Mouse (Mus musculus): ENCODE data around the gene Abcb9.
"Not testable (repeated sequence)": the region's sequence is repeated elsewhere in the genome, so short reads cannot be mapped to it uniquely, and the experiment has no call there.

The Abcb9 gene

GRCm38 (mm10) chr5:124062037-124062824 lies 33.4 kb downstream of the Abcb9 start:
- DNase-seq (ENCODE audit: low read depth in 1 of 2, low spot score in 2 of 2), result no peak

- DNase-seq (ENCODE audit: low read depth in 1 of 2, low spot score in 2 of 2), result peak in 1 of 2 experiments; percentile 58
These were observed 35.9 kb downstream of the Abcb9 start for GRCm38 (mm10) chr5:124059677-124060076.

GRCm38 (mm10) chr5:124058749-124059148 lies 36.8 kb downstream of the Abcb9 start:
- DNase-seq (ENCODE audit: low read depth in 1 of 2, low spot score in 2 of 2), result no peak

GRCm38 (mm10) chr5:124056956-124057355 lies 38.6 kb downstream of the Abcb9 start:
- DNase-seq (ENCODE audit: low read depth in 1 of 2, low spot score in 2 of 2), result no peak

GRCm38 (mm10) chr5:124056219-124056618 lies 39.4 kb downstream of the Abcb9 start:
- no peak for DNase-seq (ENCODE audit: low read depth in 1 of 2, low spot score in 2 of 2)

GRCm38 (mm10) chr5:124052641-124053040 lies 43.0 kb downstream of the Abcb9 start:
- DNase-seq (ENCODE audit: low read depth in 1 of 2, low spot score in 2 of 2), result not testable (repeated sequence)

GRCm38 (mm10) chr5:124051899-124052491 lies 43.6 kb downstream of the Abcb9 start:
- peak; percentile 81 to 86 for DNase-seq (ENCODE audit: low read depth in 1 of 2, low spot score in 2 of 2)

- DNase-seq (ENCODE audit: low read depth in 1 of 2, low spot score in 2 of 2), result peak in 1 of 2 experiments; percentile 69
These were observed 45.2 kb downstream of the Abcb9 start for GRCm38 (mm10) chr5:124050095-124051050.

GRCm38 (mm10) chr5:124049249-124050045 lies 46.2 kb downstream of the Abcb9 start:
- no peak for DNase-seq (ENCODE audit: low read depth in 1 of 2, low spot score in 2 of 2)

GRCm38 (mm10) chr5:124046741-124047401 lies 48.7 kb downstream of the Abcb9 start:
- peak; percentile 73 to 76 for DNase-seq (ENCODE audit: low read depth in 1 of 2, low spot score in 2 of 2)

GRCm38 (mm10) chr5:124045453-124046010 lies 50.1 kb downstream of the Abcb9 start:
- no peak for DNase-seq (ENCODE audit: low read depth in 1 of 2, low spot score in 2 of 2)

- DNase-seq (ENCODE audit: low read depth in 1 of 2, low spot score in 2 of 2), result no peak
These were observed 51.6 kb downstream of the Abcb9 start for GRCm38 (mm10) chr5:124043999-124044398.

GRCm38 (mm10) chr5:124043212-124043978 lies 52.2 kb downstream of the Abcb9 start:
- no peak for DNase-seq (ENCODE audit: low read depth in 1 of 2, low spot score in 2 of 2)

GRCm38 (mm10) chr5:124041097-124041496 lies 54.5 kb downstream of the Abcb9 start:
- no peak for DNase-seq (ENCODE audit: low read depth in 1 of 2, low spot score in 2 of 2)

- no peak for DNase-seq (ENCODE audit: low read depth in 1 of 2, low spot score in 2 of 2)
These were observed 56.0 kb downstream of the Abcb9 start for GRCm38 (mm10) chr5:124039602-124040001.

GRCm38 (mm10) chr5:124036836-124037235 lies 58.8 kb downstream of the Abcb9 start:
- DNase-seq (ENCODE audit: low read depth in 1 of 2, low spot score in 2 of 2), result no peak

GRCm38 (mm10) chr5:124036341-124036740 lies 59.3 kb downstream of the Abcb9 start:
- DNase-seq (ENCODE audit: low read depth in 1 of 2, low spot score in 2 of 2), result no peak

- DNase-seq (ENCODE audit: low read depth in 1 of 2, low spot score in 2 of 2), result no peak
These were observed 59.8 kb downstream of the Abcb9 start for GRCm38 (mm10) chr5:124035806-124036205.

GRCm38 (mm10) chr5:124035406-124035805 lies 60.2 kb downstream of the Abcb9 start:
- no peak for DNase-seq (ENCODE audit: low read depth in 1 of 2, low spot score in 2 of 2)
